Mouse (Mus musculus) thymus, adult 18-20 months (tissue): Measurements from ENCODE around the gene Atp5j.

ENCODE experiments used
- DNase-seq, 2 experiments: peaks; one replicate each; pipeline ENCODE4 v3.0.0; 2022; ENCODE audit warnings: mixed read lengths in 2 of 2

Gene Atp5j

DNA sequence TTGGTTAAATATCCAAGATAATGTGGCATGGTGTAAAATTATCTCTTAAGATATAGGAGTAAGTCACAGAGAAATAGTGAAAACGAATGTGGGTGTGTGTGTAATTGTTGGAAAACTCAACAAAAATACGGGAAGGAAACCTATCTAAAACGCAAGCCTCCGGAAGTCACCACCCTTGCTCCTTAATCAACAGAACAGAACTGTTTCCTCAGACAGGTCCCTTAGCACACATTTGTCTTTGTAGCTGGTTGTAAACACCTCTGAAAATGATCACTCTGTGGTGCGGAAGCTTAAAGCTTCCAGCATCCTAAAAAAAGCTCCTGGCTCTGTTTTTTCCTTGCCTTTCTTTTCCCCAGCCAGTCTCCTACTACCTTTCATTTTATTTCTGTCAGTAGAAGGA, 30.6 kb downstream of the Atp5j start:
- DNase-seq: no peak

DNA sequence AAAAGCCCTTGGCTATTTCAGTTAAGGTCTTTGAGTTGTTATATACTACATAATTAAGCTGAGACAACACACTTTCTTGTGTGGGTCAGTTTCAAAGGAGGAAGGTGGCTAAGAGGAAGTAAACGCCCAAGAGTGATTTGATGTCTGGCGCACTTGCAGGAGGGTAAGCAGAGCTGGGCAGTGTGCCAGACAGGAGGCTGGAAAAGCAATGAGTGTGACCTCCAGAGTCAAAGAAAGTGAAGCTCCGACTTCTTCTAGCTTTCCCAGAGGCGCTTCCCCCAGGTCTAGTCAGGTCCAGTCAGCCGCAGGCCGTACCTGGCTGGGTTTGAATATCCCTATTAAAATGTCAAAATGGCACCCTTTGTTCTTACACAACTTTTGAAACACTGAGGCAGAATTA, 33.2 kb downstream of the Atp5j start:
- DNase-seq: no peak

DNA sequence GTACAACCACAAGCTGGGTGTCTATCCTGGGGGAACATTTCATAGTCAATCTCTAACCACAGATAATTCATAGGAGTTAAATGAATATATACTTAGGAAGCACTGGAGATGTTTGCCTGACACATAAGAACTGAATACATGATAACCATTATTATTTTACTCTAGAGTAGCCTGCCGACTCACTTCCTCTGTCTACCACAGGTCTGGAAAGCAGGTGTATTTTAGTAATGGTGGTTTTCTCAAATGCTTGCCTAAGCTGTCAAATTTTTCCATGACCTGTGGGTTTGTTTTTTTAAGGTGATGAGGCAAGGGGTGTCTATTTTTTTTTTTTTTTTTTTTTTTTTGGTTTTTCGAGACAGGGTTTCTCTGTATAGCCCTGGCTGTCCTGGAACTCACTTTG, 35.4 kb downstream of the Atp5j start:
- DNase-seq: no peak

DNA sequence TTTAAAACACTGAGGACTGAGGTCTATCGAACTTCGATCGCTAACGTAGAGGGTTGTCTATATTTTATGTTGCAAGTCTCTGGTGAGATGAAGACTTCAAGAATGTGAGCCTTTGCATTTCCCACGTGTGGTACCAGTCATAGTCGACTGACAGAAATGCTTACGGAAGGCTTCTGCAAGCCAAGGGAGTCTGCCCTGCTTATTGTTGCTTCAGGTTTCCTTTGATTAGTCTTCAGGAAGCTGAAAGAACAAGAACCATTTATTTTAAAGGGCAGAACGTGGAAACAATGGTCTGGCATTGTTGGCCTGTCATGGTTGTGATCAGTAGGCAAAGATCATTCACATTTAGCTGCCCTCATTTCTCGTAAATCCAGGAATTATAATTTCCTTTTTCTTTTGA, 38.7 kb downstream of the Atp5j start:
- DNase-seq: no peak

DNA sequence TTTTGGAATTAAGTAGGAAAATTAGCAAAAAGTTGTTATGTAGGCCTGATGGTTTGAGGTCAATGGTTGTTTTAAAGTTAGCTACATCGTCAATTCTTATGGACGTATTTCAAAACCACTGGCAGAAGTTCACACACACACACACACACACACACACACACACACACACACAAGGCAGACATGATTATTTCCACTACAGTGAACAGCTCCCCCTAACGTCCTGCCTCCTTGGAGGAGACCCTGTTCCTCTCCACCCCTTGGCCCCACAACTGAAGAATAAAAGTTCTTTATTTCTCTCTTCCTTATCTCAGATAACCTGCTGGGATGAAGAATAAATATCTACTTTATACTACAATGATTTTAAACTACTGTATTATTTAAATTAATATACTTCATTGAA, 40.1 kb downstream of the Atp5j start:
- DNase-seq: no peak

DNA sequence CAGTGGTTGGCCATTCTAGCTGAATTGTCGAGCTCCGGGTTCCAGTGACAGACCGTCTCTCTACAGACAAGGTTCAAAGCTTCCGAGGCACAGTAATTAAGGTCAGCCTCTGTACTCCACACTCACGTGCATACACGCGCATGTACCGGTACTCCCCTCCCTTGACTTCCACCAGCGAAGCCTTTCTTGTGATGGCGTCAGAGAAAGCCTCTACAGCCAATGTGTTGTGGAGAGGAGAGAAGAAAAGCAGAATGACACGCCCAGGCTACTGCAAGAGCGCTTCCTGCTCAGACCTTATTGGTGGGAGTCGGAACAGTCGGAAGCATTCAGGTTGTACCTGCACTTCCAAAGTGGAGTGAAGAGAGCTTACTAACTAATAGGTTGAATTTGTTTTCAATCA, 42.0 kb downstream of the Atp5j start:
- no peak for DNase-seq

DNA sequence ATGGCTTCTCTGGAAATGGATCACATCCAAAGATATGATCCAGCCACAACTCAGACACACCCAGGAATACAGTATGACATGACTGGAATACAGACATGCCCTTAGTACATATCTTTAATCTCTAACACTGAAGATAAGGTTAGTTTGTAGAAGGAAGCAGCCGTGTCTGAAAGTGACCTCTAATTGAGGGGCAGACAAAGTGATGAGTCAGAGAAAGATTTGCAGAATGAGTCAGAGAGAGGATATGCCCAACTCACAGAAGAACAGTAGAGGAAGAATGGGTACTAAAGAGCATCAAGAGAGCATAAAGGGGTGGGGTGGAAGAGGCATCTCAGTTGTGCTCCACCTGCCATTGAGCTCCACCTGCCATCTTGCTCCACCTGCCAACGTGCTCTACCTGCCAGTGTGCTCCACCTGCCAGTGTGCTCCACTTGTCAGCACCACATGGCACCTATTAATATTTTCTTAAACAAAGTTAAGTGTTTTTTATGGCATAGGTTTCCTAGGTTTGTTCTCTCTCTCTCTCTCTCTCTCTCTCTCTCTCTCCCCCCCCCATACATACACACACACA, 44.7 kb downstream of the Atp5j start:
- DNase-seq: no peak

DNA sequence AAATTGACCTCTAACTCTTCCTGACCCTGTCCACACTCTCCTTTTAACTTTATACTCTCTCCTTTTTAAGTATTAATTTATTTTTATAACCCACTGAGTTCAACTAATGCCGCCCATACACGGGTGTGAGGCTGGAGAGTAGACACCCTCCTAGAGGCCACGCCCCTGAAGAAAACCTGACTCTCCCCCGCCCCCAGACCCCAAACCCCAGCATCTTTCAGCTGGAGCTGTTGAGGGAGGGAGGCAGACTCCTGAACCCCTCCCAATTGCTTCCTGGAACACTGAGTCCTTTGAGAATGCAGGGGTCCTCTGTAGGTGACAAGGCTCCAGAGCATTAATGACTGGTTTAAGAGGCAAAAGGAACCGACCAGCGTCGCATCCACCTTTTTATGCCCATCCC, 50.5 kb downstream of the Atp5j start:
- DNase-seq: no peak

DNA sequence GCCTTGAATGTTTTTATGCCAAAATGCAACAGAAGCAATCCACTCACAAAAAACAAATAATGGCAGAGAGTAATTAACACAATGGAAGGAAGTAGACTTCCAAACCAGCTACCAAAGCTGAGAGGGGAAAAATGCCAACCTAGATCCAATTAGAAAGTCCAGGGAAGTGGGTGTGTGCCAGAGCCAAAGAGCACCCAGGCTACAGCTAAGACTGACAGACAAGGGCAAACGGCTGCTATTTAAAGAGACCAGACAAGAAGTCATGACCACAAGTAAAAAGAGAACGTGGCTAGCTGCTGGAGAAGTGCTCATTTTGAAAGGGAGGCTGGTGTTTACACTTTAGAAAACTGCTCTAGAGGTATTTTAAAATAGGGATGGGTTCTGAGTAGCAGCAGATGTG, 52.1 kb downstream of the Atp5j start:
- DNase-seq: no peak

DNA sequence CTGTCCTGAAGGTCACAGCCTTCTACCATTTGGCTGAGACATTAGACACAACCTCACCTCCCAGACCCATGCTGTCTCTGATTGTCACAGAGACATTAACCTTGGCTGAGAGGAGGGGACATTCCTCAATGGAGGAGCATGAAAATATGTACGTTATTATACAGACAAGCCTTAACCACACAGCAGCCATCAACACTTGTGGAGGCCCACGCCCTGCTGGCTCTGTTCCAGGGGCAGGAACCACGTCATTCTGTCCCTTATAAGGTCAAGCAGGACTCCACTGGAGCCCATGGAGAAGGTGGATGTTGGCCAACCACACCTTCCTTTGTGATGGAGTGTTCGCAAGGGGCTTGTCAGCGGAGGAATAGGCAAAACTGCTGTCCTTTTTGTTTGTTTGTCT, 55.7 kb downstream of the Atp5j start:
- no peak for DNase-seq

DNA sequence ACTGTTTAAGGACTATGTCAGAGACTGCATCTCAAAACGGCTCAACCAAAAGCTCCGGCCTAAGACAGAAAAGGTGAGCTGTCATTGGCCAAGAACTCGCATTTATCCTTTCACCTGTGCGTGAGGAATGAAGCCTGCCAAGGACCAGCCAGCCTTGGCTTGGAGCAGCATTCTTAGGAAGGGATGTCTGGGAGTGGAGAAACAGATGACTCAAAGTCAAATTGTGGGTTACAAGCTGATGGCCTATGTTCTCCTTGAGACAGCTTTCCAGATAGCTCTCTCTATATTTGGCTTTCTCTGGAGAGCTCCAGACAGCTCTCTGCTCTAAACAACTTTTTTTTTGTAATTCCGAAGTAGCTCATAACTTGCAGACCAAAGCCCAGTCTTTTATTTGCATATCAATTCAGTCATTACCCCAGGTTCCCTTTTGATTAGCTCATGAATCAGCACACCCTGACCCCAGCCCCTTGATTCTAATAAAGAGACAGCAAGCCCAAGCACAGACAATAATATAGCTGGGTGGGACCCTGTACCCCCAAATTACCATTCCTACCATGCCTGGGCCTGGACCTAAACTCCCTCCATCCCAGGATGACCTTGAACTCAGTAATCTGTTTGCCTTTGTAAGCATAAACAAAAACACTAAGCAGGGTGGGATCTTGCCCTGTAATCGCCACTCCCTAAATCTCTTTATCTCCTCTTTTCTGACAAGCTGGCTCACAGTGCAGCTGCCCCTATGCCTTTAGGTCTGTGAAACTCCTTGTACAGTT, 56.4 kb downstream of the Atp5j start:
- no peak for DNase-seq

DNA sequence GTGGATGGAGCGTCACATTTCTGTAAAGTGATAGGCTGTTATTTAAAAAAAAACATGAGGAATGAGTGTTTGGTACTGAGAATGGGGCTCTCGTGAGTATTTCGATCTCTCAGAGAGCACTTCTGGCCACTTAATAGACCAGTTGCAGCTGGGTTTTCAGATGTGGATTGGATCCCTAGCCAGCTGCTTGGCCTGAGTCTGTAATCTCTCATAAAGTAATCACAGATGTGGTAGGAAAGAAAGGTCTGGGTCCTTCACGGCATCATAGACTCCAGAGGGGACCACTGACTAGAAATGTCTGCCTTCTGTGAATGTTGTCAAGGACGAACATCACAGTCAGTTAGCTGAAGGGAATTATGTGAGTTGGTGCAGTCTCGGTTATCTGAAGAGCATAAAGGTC, 57.0 kb downstream of the Atp5j start:
- DNase-seq: no peak
